Mouse (Mus musculus): ENCODE measurements at regions not wholly inside any gene's neighbourhood (a gene's known extent, or its start where the extent isn't known, plus 50 kb on each side); places are given as distances from the start of the nearest gene placed in this dataset.

DNA sequence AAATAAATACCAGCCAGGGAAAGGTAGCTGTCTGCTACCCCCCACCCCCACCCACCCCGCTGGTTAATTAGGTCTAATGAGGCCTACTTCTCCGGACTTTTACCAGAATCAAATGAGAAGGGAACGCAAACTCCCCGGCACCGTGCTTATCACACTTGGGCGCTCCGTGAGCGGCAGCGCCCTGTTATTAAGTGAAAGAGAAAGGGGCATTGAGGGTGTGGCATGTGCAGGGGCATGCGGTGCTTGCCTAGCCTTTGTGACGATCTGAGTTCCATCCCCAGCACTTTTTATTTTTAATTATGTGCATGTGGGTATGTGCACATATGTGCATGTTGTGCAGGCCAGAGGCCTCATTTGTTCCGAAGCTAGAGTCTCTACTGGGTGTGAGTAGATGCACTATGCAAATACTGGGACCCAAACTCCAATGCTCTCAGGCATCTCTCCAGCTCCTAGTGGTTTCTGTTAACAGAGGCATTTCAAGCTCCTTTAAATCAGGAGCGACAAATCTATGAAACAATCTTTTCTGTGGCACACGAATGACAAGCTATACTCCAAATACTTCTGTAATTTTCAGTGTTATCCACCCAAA lies 57.8 kb upstream of the Peli1 start:
- no peak for ATAC-seq (replicated peaks; ENCODE audit: poor library complexity)

DNA sequence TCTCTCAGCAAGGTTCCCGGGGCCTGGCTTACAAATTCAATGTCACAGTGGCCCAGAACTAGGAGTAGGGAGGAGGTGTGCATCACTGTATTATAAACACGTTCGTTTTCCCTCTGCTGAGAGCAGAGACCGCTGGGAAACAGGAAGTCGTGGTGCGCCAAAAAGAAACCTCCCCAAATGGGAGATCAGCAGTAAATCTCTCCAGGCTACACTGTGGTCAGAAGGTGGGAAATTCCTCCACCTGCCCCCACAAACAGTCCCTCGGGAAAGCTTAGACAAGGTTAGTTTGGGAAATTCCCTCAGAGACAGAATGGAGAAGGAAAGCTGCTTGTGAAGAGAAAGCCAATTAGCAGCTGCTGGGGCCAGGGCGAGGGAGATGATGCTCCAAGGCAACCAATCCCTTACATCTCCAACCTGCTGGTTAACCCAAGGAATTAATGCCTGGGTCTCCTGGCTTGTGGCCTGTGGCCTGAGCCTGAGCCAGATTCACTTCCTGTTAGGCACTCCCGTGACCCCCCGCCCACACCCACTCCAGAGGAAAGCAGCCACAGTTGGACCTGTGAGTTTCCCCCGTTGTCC lies 57.2 kb upstream of the Peli1 start:
- ATAC-seq (replicated peaks; ENCODE audit: poor library complexity), result peak; percentile 90

DNA sequence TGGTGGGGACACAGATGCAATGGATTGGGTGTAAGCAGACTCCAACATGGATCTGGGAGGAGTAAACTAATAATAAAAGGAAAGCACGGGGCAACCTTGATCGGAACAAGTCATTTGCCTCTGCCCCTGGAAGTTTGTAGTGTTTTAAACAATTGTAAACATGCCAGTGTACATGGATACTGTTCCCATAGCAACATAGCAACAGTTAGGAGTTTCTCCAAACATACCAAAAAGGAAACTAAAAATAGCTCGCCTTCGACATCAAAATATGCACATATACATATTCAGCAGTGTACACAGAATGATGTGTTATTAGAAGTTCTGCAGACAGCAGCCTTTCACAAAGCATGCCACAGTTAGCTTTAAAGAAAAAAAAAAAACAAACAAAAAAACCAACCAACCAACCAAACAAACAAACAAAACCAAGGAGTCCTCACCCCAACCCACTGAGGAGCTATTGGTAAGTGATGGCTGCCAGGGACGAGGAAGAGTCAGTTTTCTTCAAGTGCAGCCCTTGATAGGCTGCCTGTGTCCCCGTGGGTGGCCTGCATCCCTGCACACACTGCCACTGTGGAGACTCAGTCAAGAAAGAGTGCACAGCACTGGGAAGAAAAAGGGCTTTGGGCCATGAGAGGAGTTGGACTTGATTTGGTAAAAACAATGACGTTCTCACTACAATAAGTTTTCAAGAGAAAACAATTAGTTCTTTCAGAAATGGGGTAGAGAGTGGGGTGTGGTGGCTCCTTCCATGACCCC lies 54.8 kb upstream of the Peli1 start:
- ATAC-seq (replicated peaks; ENCODE audit: poor library complexity), result no peak

DNA sequence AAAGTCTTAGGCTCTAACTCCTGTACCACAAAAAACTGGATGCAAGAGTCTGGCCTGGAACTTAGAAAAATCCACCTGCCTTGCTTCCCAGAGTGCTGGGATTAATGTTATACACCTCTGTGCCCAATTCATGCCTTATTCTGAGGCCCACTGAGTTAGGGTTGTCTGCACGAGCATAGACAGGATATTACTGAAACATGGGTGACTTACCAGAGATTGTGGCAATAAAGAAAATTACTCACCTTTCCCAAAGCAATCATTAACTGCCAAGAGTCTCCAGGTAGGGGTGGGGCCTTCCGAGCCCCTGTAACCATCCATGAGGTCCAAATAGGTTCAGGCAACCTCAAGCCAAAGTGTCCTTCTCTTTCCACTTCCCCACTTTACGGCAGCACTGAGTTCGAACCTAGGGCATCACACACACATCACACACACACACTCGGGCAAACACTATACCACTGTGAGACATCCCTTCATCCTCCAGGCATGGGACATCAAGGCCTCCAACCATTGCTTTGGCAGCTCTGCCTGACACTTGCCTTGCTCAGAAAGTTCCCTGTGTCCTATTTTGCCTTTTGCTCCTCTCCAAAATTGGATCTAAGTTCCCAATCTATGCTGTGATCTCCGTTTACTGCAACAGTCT lies 53.7 kb upstream of the Peli1 start:
- no peak for ATAC-seq (replicated peaks; ENCODE audit: poor library complexity)

DNA sequence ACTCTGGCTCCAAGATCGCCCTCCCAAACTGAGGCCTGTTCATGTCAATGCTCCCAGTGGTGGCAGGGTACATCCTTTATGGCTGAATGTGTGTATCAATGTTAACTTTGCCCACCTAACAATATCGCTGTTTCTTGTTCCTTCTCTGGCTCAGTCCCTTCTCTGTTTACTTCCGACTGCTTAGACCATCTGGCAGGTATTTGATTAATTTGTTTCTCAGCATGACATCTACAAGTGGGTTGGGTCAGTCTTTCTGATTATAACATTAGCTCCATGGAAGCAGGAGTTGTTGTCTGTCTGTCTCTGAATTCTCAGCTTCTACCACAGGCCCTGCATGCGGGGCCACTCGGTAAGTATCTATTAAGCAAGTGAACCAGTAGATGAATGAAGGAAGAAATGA lies 49.9 kb upstream of the Peli1 start:
- no peak for ATAC-seq (replicated peaks; ENCODE audit: poor library complexity)
